Mouse (Mus musculus) frontal cortex, postnatal 36 days (tissue): ENCODE measurements around the gene Nprl2.

Experiments
- DNase-seq, 2 experiments: peaks; one replicate each; pipeline ENCODE4 v3.0.0; 2022; ENCODE audit warnings: low spot score in 2 of 2

The Nprl2 gene

GRCm38 (mm10) chr9:107534408-107535202 is 7.4 kb upstream of the Nprl2 start:
- no peak for DNase-seq

- no peak for DNase-seq
Observed at GRCm38 (mm10) chr9:107538231-107538630, 3.8 kb upstream of the Nprl2 start.

- no peak for DNase-seq
Observed at GRCm38 (mm10) chr9:107538711-107539110, 3.3 kb upstream of the Nprl2 start.

GRCm38 (mm10) chr9:107539940-107540339 is 2.1 kb upstream of the Nprl2 start:
- no peak for DNase-seq

- DNase-seq = no peak
Observed at GRCm38 (mm10) chr9:107540420-107540819, 1.6 kb upstream of the Nprl2 start.

GRCm38 (mm10) chr9:107541005-107541404 is 1.0 kb upstream of the Nprl2 start:
- no peak for DNase-seq

GRCm38 (mm10) chr9:107542352-107542686 is 293 bp downstream of the Nprl2 start:
- DNase-seq = no peak

GRCm38 (mm10) chr9:107542721-107543120 is 695 bp downstream of the Nprl2 start:
- DNase-seq = no peak

- no peak for DNase-seq
Observed at GRCm38 (mm10) chr9:107543299-107543698, 1.3 kb downstream of the Nprl2 start.

GRCm38 (mm10) chr9:107544196-107544700 is 2.2 kb downstream of the Nprl2 start:
- DNase-seq = no peak

GRCm38 (mm10) chr9:107544729-107545128 is 2.7 kb downstream of the Nprl2 start:
- no peak for DNase-seq

GRCm38 (mm10) chr9:107545199-107545598 is 3.2 kb downstream of the Nprl2 start:
- no peak for DNase-seq

- peak; percentile 61 to 78 for DNase-seq
Observed at GRCm38 (mm10) chr9:107545602-107546001, 3.6 kb downstream of the Nprl2 start.

- DNase-seq = peak; percentile 83 to 91
Observed at GRCm38 (mm10) chr9:107547026-107547425, 5.0 kb downstream of the Nprl2 start, which contains the start of gene Zmynd10. TSS of gene Zmynd10 (plus strand) at chr9:107547298.

GRCm38 (mm10) chr9:107547957-107548356 is 5.9 kb downstream of the Nprl2 start:
- DNase-seq = no peak

GRCm38 (mm10) chr9:107548820-107549219 is 6.8 kb downstream of the Nprl2 start:
- DNase-seq = no peak

- DNase-seq = no peak
Observed at GRCm38 (mm10) chr9:107549297-107550074, 7.5 kb downstream of the Nprl2 start.

- no peak for DNase-seq
Observed at GRCm38 (mm10) chr9:107550491-107551116, 8.6 kb downstream of the Nprl2 start.

GRCm38 (mm10) chr9:107551117-107551889 is 9.3 kb downstream of the Nprl2 start, which contains the start of gene Rassf1:
TSS of gene Rassf1 (plus strand) at chr9:107551555.
- no peak for DNase-seq

- no peak for DNase-seq
Observed at GRCm38 (mm10) chr9:107551890-107552355, 9.9 kb downstream of the Nprl2 start.

GRCm38 (mm10) chr9:107552690-107553393 is 10.8 kb downstream of the Nprl2 start:
- no peak for DNase-seq
